Mouse (Mus musculus) kidney, postnatal 10 days (tissue): ENCODE data around the gene Sstr2.

ENCODE experiments used
- DNase-seq: peaks from one replicate; pipeline ENCODE4 v3.0.0; 2021; ENCODE audit warnings: mixed read lengths

Sstr2 gene

DNA sequence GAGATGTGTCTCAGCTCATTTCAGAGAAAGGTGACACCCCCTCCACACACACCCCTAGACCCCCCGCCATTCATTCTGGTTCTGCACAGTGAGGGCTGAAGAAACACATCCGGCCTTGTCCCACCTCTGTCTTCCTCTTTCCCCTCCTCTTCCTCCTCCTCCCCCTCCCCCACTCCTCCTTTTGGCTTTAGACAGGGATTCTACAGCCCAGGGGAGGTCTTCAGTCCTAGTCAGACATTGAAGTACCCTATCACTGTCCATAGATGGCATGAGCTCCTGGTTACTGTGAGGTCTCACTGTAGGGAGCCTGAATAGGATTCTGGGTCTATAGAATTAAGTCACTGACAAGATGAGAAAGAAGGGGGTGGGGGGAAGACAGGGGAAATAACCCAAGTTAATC is 1.9 kb downstream of the Sstr2 start:
- no peak for DNase-seq

DNA sequence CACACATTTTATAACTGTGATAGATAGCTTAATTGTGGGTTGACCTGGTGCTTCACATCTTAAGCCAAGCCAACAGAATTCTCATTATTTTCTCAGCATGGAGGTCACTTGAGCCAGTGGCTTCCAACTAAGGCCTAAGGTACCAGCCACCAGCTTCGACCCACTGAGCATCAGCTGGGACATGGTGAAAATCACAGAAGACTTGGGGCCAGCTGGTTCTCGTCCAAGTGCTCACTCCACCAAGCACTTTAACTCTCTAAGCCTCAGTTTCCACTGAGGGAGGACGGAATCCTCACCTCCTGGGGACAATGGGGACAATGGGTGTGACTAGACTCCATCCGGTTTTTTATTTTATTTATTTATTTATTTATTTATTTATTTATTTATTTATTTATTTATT is 2.9 kb downstream of the Sstr2 start:
- DNase-seq, result no peak

DNA sequence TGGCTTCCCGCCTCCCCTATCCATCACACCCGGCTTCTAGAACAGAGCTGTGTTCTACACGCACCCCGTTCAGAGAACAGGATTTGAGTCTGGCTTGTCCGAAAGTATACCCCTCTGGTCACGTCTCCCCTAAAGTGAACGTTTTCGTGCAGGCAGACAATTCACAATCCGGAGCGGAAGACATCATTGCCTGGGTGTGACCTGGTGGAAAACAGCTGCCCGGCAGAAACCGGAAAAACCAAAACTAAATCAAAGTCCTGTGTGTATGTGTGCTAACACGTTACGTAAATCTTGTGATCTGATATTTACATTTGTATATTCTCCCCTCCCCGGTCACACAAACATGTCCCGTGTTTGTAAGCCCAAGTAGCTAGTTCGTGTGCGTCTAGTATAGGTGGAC is 6.3 kb downstream of the Sstr2 start:
- DNase-seq, result no peak

DNA sequence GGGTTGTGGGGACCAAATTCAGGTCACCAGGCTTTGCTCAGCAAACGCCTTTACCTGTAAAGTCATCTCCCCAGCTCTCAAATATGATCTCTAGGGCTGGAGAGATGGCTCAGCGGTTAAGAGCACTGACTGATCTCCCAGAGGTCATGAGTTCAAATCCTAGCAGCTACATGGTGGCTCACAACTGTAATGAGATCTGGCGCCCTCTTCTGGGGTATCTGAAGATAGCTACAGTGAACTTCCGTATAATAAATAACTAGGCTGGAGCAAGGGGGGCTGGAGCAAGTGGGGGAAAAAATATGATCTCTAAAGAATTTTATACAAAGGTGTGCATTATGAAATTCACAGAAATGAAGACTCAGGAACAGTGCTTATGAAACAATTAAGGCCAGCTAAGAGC is 8.6 kb downstream of the Sstr2 start:
- DNase-seq, result peak; percentile 38

DNA sequence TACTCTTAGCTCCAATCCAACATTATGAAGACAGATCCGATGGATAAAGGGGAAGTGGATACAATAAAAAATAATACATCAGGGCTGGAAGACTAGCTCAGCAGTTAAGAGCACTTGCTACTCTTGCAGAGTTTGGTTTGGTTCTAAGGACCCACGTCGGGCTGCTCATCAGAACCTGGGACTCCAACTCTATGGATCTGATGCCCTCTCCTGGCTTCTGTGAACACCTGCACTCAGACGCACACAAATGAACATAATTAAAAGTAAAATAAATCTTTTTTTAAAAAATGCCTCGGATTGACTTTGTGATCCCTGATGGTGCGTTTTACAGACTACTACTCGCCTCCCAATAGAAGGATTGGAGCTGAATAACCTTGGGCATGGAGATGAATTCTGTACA is 11.5 kb downstream of the Sstr2 start:
- no peak for DNase-seq

DNA sequence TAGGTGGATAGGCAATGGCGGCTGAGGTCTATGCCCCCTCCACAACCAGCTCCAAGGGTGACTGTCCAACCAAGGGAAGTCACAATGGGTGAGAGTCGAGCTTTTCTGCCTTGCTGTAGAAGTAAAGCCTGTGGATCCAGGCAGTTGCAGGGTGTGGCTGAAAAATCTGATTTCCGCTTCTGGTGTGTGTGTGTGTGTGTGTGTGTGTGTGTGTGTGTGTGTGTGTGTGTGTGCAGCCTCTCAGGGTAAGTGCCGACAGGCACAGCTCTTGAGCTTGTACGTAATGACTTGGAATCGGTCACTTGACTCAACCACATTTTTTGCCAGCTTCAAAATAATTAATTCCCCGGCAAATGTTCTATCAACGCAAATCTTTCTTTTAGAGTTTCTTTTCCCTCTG is 12.2 kb downstream of the Sstr2 start:
- no peak for DNase-seq

DNA sequence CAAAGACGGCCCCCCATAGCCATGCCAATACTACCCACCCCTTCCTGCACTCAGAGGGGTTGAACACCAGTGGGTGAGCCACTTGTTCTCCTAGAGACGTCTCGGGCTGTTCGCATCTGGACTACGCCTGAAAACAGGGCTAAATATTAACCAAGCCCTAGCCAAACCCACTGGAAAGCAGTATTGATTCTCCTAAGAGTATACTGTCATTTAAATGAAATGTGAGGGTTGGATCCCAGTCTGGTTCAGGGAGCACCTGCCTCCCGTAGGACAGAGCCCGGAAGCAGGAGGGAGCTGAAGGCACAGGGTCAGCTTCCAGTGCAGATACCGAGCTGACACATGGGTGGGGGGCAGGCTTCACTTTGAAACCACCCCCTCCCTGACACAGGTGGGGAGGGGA is 12.7 kb downstream of the Sstr2 start:
- DNase-seq, result no peak

DNA sequence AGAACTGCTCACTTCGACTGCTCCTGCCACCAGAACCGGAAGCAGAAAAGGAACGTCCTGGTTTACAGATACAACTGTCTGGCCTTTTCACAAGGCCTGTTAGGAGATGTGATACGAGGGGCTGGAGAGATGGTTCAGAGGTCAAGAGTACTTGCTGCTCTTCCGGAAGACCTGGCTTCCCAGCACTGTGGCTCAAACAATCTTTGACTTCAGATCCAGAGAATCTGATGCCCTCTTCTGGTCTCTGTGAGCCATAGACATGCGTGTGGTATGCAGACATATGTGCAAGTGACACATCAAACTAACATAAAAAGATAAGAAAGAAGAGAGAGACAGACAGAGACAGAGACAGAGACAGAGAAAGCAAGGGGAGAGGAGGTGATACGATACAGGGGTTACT is 13.2 kb downstream of the Sstr2 start:
- DNase-seq, result no peak

DNA sequence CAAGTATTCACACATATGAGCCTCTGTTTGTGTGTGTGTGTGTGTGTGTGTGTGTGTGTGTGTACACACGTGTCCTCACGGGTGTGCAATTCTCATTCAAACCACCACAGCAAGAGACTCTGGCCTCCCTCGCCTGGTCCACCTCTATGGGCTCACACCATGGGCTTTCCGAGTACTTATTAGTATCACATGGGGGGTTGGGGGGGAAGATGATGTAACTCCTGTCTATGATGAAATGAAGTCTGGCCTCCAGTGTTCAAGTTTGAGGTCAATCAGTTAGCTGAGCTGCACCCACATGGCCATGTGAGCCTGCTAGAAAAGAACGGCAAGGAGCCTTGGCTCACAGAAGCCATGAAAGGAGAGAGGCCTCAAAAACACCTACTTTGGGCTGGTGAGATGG is 14.3 kb downstream of the Sstr2 start:
- DNase-seq, result no peak

DNA sequence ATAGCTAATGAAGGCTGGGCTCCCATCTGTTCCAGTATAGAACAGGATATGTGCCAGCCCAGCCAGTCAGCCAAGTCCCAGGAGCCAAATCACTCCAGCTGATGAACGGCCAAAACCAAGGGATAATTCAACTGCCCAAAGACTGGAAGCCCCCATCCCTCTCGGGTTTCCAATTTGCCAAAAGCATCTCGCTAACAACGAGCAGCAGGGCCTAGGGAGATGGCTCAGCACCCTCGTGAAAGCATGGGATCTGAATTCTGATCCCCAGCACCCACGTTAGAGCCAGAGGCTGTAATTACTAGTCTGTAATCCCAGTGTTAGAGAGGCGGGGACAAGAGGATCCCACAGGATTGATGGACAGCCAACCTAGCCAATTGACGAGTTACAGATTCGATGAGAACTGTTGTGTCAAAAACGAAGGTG is 15.6 kb downstream of the Sstr2 start:
- no peak for DNase-seq

DNA sequence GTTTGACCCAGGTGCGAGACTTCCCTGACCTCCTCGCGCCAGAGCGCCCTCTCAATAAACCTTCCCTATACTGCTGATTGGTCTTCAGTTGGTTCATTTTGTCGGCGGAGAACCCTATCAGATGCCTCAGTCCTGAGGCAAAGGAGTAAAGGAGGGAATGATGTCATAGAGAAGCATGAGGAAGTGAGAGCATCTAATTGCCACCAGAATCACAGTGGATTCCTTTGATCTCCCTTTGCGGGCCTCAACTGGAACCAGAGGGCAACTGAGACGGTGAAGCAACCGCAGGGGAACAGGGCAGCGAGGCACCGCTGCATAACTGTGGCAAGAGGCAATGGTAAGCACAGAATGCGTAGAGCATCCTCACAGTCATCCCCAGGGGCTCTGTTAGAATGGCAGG is 19.5 kb downstream of the Sstr2 start:
- no peak for DNase-seq

DNA sequence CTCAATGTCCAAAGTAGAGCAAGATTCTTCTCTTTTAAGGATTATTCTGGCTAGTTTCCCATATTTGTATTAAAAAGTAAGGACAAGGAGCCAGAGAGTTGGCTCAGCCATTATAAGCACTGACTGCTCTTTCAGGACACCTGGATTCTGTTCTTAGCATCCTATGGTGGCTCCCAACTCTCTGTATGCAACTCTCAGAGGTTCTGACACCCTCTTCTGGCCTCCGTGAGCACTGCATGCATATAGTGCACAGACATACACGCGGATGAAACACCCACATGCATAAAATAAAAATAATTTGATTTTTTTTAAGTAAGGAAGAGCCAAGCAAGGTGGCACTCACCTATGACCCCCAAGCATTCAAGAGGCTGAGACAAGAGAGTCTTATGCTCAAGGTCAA is 26.0 kb downstream of the Sstr2 start:
- no peak for DNase-seq

DNA sequence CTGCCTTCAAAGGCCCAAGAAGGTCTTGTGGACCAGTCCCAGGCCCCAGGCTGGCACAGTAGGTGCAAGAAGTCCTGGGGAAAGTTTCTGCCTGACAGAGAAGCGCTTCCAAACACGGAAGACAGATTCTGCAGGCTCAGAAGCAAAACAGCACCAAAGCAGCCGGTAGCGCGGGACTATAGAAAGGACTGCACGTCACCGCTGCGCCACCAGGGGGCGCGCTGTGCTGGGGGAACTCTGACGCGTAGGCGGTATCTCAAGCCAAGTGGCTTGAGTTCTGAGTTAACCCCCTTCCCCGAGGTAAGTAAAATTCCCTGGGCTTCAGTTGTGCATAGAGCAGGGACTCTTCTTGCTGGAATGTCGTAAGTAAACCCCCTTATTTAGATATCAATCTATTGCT is 29.0 kb downstream of the Sstr2 start:
- DNase-seq, result peak; percentile 90

DNA sequence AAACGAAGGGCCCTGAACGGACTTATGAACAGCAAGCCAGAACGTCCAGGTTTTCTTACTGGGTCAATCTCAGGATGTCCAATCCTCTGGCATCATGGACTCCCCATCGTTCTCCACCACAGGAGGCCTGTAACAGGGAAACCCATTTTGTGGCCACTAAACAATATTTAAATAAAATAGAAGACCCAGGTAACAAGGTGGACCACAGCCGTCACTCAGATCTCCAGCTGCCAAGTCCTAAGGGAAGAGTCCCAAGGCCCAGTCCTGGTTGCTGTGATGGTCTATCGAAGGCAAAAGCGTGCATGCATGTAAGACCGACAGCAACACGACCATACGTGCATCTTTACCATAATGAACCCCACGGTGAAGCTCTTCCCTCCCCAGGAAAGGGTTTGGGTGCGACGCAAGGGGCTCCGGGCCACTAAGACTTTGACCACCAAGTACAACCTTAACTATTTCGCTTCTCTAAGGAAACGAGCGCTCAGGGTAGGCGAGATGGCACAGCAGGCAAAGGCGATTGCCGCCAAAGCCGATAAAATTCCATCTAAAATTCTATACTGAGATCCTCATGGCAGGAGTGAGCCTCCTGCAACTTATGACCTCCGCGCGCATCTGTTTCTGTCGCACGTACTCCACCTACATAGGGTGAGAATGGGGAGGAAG is 29.7 kb downstream of the Sstr2 start, which contains the start of gene Cog1:
Gene Cog1, plus strand, starts transcription at position 480 of the 663 bp plus-strand sequence.
- DNase-seq, result no peak

DNA sequence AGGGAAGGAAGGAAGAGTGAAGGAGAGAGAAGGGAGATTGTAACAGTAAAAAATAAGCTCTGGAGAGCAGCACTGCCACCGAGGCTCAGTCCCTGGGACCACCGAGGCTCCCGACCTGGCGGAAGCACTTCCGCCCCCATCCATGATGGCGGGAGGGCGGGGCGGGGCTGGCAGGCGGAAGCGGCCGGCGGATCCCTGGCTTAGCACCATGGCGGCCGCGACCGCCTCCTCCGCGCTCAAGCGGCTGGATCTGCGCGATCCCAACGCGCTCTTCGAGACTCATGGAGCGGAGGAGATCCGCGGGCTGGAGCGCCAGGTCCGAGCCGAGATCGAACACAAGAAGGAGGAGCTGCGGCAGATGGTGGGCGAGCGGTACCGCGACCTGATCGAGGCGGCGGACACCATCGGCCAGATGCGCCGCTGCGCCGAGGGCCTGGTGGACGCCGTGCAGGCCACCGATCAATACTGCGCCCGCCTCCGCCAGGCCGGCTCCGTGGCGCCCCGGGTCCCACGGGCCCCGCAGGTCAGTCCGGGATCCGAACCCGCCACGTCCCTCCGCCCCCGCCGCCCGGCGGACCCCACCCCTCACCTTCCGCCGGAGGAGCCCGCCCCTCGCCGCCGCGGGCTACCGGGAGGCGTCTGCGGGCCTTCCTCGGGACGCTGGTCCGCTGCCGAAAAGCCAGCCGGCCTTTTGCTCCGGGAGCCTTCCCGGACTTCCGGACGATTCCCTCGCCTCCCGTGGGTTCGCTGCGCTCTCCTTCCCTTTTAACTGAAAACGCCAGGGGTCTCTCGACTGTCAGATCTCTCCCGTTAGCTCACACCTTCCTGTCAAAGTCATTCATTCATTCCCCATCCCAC is 30.4 kb downstream of the Sstr2 start, which contains the start of gene Slc39a11:
Gene Slc39a11, minus strand, starts transcription at position 727 of the 858 bp plus-strand sequence.
- DNase-seq, result peak; percentile 84

DNA sequence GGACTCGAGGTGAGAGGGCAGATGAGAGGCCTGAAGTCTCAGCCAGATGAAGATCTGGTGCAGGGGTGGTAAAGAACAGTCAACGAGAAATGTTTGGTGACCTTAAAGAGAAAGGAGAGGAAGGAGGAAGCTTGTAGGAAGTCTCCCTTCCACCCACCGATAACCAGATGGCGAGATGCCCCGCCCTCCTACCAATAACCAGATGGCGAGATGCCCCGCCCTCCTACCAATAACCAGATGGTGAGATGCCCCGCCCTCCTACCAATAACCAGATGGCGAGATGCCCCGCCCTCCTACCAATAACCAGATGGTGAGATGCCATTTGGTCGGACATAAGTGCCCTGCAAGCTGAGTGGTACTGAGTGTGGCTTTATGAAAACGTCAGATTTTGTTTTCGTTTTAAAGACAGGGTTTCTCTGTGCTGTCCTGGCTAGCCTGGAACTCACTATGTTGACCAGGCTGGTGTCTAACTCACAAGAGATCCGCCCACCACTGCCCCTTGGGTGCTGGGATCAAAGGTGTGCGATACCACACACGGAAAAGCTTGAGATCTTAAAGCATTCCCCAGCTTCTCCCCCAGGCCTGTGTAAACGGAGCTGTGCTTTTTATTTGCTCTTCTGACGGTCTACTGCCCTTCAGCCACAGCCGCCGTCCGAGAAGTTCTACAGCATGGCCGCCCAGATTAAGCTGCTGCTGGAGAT is 32.2 kb downstream of the Sstr2 start:
- DNase-seq, result no peak

DNA sequence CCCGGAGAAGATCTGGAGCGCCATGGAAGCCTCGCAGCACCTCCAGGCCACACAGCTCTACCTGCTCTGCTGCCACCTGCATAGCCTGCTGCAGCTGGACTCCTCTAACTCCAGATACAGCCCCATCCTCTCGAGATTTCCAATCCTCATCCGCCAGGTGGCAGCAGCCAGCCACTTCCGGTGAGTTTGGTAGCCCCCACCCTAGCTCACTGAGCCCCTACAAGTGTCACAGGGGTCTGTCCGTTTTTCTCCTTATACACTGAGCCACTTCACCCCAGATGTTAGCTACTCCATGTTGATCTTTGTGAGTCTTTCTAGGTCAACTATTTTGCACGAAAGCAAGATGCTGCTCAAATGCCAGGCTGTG is 32.7 kb downstream of the Sstr2 start:
- peak; percentile 73 for DNase-seq

DNA sequence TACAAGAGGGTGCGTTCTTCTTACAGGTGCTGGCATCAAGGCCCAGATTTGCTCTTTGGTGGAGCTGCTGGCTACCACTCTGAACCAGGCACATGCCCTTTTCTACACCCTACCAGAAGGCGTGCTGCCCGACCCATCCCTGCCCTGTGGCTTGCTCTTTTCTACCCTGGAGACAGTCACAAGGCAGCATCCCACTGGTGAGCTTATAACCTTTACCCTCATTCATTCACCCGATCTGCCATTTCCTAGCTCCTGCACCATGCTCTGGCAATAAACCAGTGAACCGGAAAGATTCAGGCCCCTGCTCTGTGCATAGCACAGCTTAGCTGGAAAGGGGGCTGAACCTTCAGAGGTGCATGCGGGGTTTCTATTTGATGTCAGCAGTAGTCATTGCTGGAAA is 33.4 kb downstream of the Sstr2 start:
- peak; percentile 43 for DNase-seq

DNA sequence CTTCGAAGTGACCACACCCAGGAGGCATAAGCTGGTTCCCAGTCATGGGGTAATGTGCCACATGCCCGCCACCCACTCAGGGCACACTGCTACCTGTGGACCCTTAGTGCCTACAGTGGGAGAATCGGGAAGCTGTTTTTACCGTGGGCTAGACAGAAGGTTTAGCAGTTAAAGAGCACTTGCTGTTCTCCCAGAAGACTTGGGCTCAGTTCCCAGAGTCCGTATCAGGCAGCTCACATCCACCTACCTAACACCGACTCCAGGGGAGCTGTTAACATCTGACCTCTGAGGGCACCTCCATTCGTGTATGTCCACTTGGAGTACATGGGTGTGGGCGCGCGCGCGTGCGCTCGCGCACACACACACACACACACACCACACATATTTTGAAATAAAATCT is 35.0 kb downstream of the Sstr2 start:
- DNase-seq, result no peak

DNA sequence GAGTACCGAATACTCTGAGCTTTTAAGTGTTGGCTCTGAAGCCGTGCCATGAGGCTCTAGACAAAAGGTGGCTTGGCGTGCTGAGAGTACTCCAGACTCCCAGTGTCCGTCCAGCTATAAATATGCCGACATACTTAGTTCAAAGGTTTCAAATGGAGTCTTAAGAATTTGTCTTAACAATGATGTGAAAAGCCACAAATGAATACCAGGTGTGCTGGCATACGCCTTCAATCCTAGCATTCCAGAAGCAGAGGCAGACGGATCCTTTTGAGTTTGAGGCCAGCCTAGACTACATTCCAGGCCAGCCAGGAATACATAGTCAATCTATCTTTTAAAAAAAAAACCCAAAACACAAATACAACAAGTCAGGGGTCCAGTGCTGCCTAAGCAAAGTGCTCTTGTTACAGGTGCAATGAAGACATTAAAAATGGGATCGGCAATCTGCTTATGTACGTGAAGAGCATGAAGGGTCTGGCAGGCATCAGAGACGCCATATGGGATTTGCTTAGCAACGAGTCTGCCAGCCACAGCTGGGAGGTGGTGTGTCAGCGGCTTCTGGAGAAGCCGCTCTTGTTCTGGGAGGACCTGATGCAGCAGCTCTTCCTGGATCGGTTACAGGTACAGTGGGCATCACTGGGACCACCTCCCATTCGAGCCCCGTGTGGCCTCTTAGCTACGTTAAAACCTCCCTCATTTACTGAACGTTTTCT is 35.6 kb downstream of the Sstr2 start:
- DNase-seq, result no peak

DNA sequence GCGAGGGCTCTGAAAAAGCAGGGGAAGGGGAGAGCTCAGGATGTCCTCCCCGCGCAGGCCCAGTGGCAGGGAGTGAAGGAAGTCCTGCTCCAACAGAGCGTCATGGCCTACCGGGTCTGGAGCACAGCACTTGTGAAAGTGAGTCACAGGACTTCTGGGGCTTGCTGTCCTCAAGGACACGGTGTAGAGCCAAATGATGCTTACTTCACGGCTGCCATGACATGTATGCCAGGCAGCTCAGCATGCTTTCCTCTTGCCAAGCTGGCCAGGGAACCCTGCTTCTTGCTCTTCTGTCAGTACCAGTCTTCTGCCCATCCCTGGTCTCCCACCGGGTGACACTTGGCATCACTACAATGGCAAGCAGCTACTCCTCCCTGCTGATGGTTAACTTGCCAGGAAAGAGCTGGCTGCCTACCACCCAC is 37.4 kb downstream of the Sstr2 start:
- DNase-seq, result no peak

DNA sequence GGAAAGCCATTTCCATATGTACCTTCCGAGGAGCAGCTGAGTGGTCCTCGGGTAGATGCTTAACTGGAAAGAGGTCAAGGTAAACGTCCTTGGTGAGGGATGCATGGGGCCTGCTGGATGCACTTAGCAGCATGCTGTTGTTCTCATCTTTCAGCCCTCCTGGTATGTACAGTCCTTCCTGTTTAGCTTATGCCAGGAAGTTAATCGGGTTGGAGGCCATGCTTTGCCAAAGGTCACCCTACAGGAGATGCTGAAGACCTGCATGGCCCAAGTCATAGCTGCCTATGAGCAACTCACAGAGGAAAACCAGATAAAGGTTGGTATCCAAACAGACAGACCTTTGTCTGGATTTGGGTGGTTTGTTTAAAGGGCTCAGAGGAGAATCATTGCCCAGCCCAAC is 38.1 kb downstream of the Sstr2 start:
- DNase-seq, result no peak

DNA sequence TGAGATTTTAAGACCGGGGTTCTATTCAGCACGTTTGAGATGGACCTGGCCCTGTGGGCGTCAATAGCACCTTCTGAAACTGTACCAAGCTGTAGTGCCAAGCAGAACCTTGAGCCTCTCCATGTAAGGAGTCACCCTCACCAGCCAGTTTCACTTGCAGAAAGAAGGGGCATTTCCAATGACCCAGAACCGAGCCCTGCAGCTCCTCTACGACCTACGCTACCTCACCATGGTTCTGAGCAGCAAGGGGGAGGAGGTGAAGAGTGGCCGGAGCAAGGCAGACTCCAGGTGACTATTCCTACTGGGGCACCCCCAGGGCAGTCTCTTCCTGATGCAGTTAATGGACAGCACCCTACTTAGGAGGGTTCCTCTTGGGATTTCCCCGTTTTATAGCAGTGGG is 39.2 kb downstream of the Sstr2 start:
- DNase-seq, result no peak
